Mouse (Mus musculus) heart, adult 2 months (tissue): ENCODE measurements around the gene Syngr3.

ENCODE experiments used
- CTCF ChIP-seq: fragments of 200-600 bp; IDR thresholded peaks from 2 replicates; pipeline ENCODE4 v1.8.1; 2022; ENCODE audit warnings: antibody characterized with exemption, mild to moderate bottlenecking, moderate library complexity
- EP300 ChIP-seq: fragments of 200-500 bp; IDR thresholded peaks from 2 replicates; pipeline ENCODE4 v1.6.1; 2011; ENCODE audit warnings: low read depth, low read length, control low read depth; ENCODE audit not compliant: insufficient read depth
- POLR2A ChIP-seq: fragments of 200-500 bp; IDR thresholded peaks from 2 replicates; pipeline ENCODE4 v1.6.1; 2011; ENCODE audit warnings: mild to moderate bottlenecking, low read depth, low read length, control low read depth; ENCODE audit not compliant: insufficient read depth

- TF ChIP-seq CTCF, result no peak
- no peak for TF ChIP-seq EP300
- no peak for TF ChIP-seq POLR2A
These were observed 43.8 kb upstream of the Syngr3 start for GRCm38 (mm10) chr17:24733434-24734050.
